Mouse (Mus musculus): ENCODE results near the gene Sept9.

Gene Sept9

GRCm38 (mm10) chr11:117292446-117292845 lies 93.0 kb downstream of the Sept9 start:
- no peak for DNase-seq (ENCODE audit: low spot score in 2 of 2)

GRCm38 (mm10) chr11:117295266-117295665 lies 95.8 kb downstream of the Sept9 start:
- no peak for DNase-seq (ENCODE audit: low spot score in 2 of 2)

- DNase-seq (ENCODE audit: low spot score in 2 of 2): no peak
These were observed 96.6 kb downstream of the Sept9 start for GRCm38 (mm10) chr11:117296116-117296499.

DNA sequence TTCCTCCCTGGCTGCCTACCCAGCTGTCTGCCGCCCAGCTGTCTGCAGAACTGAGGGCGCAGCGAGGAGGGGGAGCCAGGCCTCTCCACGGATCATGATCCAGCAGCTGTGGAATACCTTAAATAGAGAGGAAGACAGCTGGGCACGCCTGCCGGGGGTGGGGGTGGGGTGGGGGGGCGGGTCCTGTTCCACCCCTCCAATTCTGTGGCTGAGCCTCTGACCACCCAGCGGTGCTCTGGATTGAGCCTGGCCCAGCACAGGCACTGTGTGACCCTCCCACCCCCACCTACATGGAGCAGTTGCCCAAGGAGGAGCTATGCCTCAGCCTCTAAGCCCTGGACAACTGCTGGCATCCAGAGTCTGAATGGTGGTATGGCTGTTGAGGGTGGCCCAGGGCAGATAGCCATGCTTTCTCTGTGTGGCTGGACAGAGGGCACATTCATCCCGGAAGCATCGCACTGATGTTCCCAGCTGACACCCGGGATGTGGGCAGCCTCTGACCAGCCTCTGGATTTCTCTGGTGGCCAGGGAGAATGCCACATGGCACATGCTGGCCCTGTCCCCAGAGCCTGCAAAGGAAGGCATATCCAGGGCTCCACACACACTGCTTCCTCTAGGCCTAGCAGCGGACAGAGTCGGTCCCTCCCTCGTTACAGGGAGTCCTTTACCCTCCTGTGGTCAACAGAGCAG lies 97.2 kb downstream of the Sept9 start:
- DNase-seq (ENCODE audit: low spot score in 2 of 2): no peak

- DNase-seq (ENCODE audit: low spot score in 2 of 2): no peak
These were observed 97.8 kb downstream of the Sept9 start for GRCm38 (mm10) chr11:117297190-117297829.

DNA sequence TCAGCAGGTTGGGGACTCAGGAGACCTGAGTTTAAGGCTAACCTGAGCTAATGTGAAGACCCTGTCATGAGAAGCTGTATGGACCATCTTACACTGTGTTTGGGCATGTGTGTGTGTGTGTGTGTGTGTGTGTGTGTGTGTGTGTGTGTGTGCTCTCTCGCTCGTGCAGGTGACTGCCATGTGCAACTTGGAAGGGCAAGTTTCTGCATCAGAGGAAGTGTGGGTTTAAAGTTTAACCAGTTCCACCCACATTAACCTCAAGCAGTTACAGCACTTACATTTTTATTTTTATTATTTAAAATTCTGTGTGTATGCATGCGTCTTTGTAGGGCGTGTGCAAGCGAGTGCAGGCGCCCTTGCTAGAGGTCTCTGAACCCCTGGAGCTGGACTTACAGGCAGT lies 100.3 kb downstream of the Sept9 start:
- DNase-seq (ENCODE audit: low spot score in 2 of 2): no peak

DNA sequence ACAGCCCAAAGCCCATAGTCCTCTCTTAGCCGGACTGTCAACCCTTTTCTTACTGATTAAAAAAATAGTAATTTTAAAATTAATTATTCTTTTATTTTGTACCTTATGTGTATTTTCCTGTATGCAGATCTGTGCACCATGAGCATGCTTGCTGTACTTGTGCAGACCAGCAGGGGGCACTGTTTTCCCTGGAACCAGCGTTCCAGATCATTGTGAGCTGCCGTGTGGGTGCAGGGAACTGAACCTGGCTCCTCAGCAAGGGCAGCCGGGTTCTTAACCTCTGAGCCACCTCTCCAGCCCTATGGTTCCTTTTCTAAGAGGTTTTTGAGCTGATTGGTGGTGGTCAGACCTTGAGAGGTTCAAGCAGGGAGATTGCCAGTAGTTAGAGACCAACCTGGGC lies 101.3 kb downstream of the Sept9 start:
- DNase-seq (ENCODE audit: low spot score in 2 of 2): no peak

- DNase-seq (ENCODE audit: low spot score in 2 of 2): no peak
These were observed 102.3 kb downstream of the Sept9 start for GRCm38 (mm10) chr11:117301716-117302115.

DNA sequence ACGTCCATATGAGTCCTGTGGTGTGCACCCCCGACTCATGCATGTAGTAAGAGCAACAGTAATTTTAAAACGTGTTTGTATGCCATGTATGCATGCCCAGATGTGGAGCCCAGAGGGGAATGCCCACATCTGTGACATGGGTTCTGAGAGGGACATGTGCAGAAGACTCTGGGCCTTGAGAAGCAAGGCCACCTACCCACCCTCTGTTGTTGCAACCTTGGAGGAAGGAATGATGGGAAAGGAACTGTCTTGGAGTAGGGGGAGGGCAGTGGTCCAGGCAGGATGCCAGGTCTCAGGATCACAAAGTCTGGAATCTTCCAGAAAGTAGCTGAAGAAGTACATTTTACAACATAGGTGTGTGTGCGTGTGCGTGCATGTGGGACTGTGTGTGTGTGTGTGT lies 102.9 kb downstream of the Sept9 start:
- no peak for DNase-seq (ENCODE audit: low spot score in 2 of 2)

- no peak for DNase-seq (ENCODE audit: low spot score in 2 of 2)
These were observed 106.2 kb downstream of the Sept9 start for GRCm38 (mm10) chr11:117305509-117306188.

DNA sequence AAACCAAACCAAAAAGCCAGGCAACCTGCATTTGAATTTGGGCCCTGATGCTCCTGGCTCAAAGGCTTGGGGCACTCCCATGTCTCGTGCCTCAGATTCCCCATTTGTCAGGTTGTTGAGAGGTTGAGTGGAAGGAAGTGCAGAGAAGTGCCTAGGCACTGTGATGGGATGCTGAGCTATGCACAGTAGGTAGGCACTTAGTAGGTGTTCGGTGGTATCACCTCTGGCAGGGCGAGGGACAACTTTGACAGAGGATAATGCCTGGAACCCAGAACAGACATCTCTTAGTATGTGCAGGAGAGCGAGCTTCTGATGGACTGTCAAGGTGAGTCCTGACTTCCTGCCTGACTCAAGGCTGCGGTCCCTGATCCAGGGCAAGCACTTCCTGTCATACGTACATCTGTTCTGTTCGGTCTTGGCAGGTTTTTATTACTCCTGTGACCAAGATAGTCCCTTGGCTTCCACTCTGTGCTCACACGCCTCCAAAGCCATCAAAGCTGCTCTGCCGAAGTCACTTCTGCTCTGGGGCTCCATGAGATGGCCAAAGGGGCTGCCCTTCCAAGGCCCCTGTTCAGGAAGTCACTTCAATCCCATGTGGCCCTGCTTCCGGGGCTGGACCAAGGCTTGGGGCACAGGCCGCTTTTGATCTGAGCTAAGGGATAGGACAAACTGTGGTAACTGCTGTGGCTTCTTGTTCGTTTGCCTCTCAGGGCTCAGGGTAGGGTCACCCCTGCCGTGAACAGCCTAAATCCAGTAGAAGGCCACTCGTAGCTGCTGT lies 107.0 kb downstream of the Sept9 start:
- no peak for DNase-seq (ENCODE audit: low spot score in 2 of 2)

GRCm38 (mm10) chr11:117307895-117308786 lies 108.7 kb downstream of the Sept9 start:
- DNase-seq (ENCODE audit: low spot score in 2 of 2): no peak

DNA sequence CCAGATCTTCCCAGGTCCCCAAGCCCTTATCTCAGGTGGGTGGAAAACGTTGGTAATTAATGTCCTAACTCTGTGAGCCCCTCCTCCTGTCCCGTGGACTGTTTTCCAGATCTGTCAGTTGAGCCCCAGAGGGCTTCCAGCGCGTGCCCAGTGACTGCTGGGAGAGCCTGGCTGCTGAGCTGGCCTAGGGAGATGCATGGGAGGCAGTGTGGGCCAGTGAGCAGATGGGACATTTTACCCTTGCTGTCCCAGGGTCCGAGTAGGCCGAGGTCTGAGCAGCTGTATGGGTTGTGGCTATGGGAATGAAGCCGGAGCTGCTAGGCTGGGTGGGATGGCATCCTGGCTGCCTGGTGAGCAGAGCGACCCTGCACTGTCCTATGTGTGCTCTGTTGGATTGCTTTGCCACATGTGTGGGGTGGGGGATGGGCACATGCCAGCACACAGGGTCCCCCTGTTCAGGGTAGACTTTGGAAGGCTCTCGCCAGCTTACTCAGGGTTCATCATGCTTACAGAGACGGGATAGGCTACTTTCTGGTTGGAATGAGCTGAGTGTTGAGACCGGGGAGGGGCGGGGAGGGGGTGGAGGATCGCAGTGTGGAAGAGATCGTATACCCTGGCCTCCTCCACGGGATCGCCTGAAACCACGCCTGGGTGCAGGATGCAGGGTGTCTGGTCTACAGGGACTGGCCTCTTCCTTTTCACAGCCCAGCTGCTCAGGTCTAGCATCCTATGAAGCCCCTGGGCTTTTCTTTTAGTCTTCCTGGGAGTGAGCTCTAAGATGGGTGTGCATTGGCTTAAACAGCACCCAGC lies 109.9 kb downstream of the Sept9 start:
- DNase-seq (ENCODE audit: low spot score in 2 of 2): no peak

DNA sequence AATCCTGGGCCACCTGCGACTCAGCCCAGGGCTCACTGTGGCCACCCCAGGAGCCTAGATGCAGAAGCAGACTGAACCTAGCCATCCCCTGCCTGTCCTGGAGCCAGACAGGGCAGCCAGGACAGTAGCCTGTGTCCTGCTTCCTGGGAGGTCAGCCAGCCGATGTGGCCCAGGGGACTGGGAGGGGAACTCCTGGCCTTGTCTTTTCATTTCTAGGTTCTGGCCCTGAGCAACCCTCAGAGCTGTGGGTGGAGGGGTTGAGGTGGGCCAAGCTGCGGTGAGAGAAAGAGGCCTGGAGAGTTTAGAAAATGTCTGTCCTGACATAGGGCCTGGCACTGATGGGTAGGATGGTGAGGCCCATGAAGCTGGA lies 110.4 kb downstream of the Sept9 start:
- DNase-seq (ENCODE audit: low spot score in 2 of 2): no peak

DNA sequence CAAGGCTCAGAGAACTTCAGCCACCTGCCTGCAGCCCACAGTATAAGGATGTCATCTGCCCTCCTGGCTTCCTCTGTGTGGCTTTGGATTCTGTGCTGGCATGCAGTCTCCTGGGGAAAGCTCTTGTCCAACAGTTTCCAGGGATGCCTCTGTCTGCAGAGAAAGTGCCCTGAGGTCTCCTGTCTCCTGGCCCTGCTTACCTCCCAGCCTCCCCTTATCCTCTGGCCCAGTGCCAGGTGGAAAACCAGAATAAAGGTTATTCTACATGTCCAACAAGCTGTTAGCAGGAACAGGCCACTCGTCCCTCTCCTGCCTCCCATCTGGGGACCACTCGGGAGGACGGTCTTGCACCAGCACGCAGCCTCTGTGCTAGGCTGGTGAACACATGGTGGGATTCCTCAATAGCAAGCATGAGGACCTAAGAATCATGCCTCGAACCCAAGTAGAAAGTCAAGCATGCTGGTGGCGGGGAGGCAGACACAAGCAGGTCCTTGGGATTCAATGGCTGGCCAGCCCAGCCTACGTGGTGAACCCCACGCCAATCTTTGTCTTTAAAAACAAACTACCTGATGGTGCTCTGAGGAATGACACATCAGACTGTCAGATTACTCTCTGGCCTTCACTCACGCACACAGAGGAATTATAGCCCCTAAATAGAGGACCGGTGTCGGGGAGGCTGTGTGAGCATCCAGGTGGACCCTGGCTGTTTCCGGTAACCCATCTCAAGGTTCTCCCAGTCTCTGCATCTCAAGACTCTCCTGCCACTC lies 111.1 kb downstream of the Sept9 start:
- DNase-seq (ENCODE audit: low spot score in 2 of 2): no peak

DNA sequence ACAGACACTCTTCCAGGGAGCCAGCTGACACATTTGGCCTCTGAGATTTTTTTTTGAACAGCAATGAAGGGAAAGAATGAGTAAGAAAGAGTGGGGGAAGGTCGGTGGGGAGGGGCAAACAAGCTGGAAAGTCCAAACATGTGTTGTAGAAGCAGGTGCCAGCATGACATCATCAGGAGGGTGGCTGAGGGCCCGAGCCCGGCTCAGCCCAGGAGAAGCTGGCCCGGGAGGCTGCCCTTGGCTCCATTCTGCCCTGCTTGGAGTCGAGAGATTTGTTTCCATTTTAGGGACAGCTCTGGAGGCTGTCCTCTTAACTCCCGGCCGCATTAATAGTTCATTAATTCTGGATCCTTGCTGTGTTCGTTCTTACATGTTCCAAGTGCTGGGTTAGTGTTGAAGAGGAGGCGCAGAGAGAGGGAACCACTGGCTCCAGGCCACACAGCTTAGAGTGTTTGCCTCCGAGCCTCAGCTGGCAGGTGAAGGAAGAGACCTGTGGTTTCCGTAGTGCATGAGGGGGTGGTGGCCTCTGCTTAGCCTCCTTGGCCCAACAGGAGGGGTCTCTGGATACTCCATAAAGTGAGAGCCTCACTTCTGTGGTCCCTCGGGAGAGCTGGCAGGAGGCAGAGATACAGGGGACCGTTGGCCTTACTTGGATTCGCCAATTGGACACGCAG lies 111.8 kb downstream of the Sept9 start:
- DNase-seq (ENCODE audit: low spot score in 2 of 2): peak in 1 of 2 experiments; percentile 76

DNA sequence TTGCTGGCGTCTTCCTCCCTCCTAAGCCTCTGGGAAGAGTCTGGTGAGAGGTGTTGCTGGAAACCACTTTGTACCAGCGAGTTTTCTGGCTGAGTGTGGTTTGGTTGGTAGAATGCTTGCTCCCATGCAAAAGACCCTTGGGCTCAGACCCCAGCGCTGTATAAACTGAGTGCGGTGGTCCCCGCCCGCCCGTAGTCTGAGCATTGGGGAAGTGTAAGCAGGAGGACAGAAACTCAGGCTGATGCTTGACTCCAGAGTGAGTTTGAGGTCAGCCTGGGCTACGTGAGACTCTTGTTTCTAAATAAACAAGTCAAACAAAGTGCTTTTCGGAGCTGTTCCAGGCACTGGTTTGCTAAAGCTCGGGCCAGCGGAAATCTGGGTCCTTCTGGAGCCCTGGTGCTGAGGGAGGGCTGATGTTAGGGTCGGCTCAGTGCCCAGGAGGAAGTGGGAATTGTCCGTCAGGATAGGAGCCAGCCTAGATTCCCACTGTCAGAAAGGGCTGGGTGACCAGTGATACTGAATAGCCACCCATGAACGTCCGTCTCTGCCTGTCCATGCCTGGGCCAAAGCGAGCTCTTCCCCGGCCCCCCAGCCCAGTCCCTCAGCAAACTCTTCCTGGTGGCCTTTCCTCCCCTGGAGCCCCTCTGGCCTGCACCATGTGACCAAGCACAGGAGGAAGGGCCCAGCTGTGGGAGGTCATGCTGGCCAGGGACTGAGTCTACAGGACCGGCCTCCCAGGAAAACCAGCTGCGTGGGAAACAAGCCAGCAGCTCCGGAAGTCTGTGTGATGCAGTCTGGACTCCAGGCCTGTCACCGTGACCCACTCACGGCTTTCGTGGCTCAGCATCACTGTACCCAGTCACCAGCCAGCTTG lies 112.8 kb downstream of the Sept9 start:
- no peak for DNase-seq (ENCODE audit: low spot score in 2 of 2)

DNA sequence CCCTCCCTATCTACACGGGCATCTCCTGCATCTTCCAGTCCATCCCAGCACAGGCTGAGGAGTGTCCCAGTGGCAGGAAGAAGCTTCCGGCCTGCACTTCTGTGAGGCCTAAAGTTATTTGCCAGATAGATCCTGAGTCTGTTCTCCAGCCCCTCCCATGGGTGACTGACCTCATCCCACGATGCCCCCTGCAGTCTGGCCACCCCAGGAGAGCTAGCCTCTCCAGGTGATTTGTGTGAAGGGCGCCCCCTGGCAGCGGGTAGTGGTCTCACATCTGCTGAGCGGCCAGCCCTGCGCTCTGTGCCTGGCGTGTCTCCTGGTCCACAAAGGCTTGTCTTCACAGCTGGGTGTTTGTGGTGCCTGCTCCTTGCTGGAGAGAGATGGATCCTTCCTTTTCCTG lies 113.5 kb downstream of the Sept9 start:
- no peak for DNase-seq (ENCODE audit: low spot score in 2 of 2)

All from urinary bladder, adult 18-20 months (tissue).